Mouse (Mus musculus): ENCODE data around the gene Prmt8.

Prmt8 gene

DNA sequence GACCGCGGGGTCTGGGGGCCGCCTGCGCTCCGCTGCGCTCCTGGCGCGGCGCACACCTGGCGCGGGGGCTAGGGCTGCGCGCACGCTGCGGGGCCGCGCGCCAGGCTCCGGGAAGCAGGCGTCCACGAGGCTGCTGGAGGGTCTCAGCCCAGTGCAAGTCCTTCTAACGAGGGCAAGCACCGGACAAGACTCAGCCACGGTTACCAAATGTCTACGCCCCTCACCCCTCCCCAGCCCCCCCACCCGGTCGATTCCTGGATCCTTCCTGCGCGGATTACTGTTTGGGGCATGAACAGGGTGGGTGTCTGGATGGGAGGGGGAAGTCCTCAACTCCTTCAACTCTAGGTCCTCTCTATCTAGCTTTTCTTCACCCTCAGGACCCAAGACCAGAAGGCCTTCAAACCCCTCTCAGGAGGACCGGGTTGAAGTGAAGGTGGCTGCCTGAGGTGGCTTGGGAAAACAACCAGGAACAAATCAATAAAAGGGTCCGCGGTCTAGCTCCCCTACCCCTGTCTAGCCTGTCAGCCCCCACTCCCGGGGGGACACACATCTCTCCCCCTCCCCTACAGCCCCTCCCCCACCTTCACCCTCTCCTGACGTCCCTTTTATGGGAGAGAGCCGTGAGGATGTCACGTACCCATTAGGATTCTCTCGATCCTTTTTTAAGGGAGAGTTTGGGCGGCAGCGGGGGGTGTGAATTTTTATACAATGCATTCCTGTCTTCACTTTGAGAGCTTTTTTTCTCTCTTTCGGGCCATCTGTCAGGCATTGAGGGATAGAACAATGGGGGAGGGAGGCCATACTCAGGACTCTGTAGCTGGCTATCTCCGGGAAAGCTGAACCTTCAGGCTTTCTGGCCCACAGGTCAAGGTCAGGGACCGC lies at the start of gene Prmt8:
Gene Prmt8, minus strand, starts transcription at position 198 of the 882 bp plus-strand sequence.
- no peak for DNase-seq (ENCODE audit: low read depth, low spot score)

DNA sequence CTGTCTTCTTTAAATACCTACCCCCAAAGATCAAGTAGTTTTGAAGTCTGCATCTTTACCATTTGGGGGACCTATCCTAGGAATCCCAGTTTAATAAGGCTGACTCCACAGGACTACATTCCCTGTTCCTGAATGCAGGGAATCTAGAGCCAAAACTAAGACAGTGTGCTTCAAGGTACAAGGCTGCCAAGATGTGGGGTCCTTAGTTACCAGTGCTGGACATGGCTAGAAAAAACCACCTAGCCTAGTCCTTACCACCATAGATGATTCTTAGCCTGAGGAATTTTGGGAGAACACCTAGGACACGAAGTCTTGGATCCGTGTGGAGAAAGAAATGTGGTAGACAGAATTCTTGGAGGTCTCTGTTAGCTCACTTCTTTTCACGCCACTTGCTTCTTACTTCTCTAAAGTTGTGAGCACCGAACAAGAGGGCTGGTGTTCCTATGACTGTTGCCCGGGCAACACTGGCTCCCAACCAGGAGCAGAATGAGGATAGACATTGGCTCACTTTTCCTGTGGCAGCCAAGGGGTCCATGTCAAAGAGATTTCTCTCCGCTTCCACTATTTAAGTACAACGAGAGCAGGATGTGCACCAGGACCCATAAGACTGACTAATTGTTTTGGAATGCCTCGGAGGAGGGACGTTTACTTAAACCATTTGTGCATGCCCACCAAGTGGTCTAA lies 33.9 kb upstream of the Prmt8 start:
- DNase-seq (ENCODE audit: low read depth, low spot score): no peak

DNA sequence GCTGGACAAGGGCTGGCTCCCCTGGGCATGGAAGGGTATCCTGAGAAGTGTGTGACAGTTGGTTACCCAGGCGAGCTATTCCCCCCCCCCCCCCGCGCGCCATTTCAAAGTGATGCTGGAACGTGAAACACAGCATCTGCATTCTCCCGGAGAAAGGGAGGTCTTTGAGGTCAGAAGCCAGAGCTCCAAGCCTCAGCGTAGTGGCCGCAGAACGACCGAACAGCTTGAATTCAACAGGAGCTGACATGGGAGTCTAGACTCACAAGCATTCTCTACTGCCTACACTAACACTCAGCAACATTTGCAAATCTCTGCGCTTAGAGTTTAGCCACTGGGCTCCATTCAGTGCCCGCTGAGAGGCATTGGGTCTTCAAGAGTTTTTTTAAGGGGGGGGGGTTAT lies 32.9 kb upstream of the Prmt8 start:
- no peak for DNase-seq (ENCODE audit: low read depth, low spot score)

DNA sequence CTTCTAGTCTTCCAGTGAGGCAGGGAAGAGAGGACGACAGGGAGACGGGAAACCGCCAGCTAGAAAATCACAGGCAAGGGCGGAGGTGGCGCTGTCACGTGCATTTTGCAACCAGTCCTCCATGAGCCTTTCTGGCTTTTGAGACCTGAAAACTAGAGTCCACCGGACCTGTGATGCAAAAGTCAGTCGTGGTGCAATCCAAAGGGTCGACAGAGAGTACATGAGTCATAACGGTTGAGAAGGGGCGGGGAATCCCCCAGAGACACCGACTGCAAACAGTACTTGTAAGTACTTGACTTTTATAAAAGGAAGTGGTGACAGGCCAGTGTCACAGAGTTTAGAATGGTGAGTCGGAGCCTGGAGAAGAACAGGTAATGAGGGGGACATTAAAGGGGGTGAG lies 20.8 kb upstream of the Prmt8 start:
- no peak for DNase-seq (ENCODE audit: low read depth, low spot score)

- no peak for DNase-seq (ENCODE audit: low read depth, low spot score)
Observed at GRCm38 (mm10) chr6:127770806-127771205, 1.5 kb upstream of the Prmt8 start.

GRCm38 (mm10) chr6:127768621-127769274 lies 524 bp downstream of the Prmt8 start:
- no peak for DNase-seq (ENCODE audit: low read depth, low spot score)

DNA sequence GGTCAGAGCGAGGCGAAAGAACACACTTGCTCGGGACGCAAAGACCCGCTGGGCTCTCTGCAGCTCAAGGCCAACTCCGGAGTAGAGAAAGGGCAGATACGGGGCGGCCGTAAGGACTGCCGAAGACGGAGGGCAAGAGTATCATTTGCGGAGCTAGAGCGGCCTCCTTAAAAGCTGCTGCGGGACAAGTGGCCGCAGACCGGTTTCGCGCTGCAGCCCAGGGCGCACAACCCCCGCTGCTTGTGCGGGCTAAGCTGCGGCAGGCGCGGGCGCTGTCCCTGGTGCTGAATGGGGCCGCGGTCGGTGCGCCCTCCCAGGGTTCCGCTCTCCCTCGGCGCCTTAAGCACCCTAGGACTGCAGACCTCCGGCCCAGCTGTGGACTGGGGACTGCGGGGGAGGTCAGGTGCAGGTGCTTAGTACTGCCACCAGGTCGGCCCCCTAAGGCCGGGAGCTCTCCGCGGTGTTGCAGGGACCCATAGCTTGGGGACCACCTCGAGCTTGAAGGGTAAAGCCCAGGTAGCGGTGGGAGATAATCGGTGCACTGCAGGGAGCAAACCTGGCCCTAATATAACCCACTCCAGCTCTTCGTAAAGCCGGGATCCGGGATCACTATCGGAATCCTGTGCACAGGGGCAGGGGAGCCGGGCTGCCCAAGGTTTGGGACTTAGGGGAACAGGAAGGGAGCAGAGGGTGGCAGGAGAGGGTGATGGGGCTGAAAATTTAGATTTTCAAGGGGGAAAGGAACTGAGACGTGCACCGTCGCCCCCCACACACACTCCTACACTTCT lies 1.4 kb downstream of the Prmt8 start:
- DNase-seq (ENCODE audit: low read depth, low spot score): peak; percentile 74

GRCm38 (mm10) chr6:127767201-127767705 lies 2.0 kb downstream of the Prmt8 start:
- DNase-seq (ENCODE audit: low read depth, low spot score): no peak

- DNase-seq (ENCODE audit: low read depth, low spot score): no peak
Observed at GRCm38 (mm10) chr6:127766641-127767200, 2.6 kb downstream of the Prmt8 start.

DNA sequence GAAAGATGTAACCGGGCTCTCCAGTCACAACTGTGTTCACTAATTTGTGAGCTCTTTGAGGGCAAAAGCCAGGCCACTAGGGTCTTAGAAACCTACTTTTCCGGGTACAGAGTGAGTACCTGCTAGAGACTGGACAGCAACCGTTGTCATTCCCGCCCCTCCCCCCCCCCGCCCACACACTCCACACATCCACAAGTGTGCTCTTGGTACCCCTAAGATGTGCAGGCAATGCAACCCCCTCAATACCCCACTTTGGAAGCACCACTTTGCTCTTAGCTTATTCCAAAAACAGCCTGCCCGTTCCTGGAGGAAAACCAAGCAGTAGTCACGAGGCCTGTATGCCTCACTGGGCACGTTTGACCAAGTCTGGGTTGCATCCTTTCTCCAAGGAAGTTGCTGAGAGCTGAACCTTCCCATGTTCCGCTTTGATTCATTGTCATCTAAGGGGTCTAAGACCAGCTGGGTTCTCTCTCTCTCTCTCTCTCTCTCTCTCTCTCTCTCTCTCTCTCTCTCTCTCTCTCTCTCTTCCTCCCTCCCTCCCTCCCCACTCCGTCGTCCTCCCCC lies 3.1 kb downstream of the Prmt8 start:
- no peak for DNase-seq (ENCODE audit: low read depth, low spot score)

DNA sequence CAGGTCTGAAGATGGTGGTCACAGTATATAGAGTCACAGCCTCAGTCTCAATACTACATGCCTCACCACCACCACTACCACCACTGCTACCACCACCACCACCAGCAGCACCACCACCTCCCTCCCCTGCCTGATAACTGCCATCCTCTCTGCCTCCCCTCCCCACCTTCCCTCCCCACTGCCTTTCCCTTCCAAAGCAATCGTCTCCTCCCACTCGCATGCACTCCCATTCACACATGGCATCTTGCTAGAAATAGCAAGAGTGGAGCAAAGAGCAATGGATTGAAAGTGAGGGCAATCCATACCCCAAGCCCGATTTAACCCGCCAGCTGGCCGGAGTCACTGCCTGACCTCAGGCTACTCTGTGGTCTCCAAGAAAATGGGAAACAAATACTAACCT lies 3.7 kb downstream of the Prmt8 start:
- DNase-seq (ENCODE audit: low read depth, low spot score): no peak

DNA sequence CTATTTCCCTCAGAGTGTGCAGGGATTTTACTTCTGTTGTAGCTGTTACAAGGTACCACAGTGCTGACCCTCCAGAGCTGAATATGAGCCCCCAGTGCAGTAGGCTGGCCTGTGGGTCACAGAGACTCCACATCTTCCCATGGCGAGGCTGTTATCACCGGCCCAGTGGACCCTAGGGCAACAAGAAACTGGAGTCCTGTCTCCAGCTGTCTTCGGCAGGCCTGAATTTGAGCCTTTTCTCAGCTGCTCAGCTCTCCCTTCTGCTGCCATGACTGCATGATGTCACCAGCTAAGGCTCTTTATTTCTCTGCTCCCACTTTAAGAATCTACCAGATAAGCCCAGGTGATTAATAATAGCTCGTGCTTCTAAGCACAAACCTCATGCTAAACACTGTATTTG lies 11.0 kb downstream of the Prmt8 start:
- DNase-seq (ENCODE audit: low read depth, low spot score): no peak

- DNase-seq (ENCODE audit: low read depth, low spot score): no peak
Observed at GRCm38 (mm10) chr6:127757667-127758167, 11.6 kb downstream of the Prmt8 start.

- DNase-seq (ENCODE audit: low read depth, low spot score): no peak
Observed at GRCm38 (mm10) chr6:127756856-127757255, 12.4 kb downstream of the Prmt8 start.

- no peak for DNase-seq (ENCODE audit: low read depth, low spot score)
Observed at GRCm38 (mm10) chr6:127753228-127753627, 16.0 kb downstream of the Prmt8 start.

DNA sequence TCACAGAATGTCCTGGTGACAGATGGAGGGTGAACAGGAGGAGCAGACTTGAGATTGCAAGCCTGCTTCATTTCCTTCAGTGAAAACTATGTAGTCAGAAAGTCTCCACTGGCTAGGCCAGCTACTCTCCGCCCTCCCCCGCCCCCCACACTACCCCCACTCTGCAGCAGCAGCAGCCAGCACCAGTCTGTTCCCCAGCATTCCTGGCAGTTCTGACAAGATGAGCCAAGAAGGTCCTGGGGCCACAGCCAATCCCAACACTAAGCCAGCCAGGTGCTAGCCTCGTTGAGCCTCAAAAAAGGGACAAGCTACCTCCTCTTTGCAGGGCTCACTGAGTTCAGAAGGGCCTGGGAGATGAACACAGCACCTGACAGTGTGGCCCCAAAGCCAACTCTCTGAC lies 16.6 kb downstream of the Prmt8 start:
- DNase-seq (ENCODE audit: low read depth, low spot score): no peak

DNA sequence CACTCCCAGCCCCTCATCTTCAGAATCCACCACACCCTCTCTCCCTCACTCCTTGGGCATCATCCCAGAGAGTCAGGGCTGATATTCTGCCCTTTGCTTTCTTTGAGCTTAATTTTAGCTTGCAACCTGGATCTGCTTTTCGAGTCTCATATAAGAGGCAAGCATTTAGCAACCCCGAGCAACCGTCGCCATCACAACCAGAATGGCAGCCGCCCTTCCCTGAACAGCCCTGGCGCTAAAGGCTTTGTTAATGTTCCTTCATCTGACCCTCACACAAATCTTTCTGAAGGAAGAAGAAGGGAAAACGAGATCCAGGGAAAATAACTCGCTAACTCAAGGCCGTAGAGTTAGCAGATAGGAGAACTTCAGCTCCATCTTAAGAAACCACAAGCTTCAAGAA lies 17.8 kb downstream of the Prmt8 start:
- no peak for DNase-seq (ENCODE audit: low read depth, low spot score)

GRCm38 (mm10) chr6:127748793-127749192 lies 20.5 kb downstream of the Prmt8 start:
- no peak for DNase-seq (ENCODE audit: low read depth, low spot score)

DNA sequence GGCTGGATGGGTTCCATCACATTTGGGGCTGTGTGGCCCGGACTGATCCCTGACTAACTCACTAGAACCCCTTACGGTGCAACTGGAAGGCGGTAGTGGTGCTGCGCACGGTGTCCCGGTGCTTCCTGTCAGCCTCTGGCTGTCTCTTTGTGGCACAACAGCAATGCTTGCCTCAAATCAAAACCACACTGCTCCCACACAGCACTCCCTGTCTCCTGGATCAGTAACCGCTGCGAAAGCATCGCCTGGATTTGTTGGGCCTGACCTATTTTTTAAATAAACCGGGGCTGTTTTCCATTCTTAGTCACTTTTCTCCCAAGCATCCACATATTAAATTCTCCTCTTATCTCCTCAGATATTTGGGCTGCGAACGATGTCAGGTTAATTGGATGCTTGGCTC lies 27.0 kb downstream of the Prmt8 start:
- DNase-seq (ENCODE audit: low read depth, low spot score): no peak

DNA sequence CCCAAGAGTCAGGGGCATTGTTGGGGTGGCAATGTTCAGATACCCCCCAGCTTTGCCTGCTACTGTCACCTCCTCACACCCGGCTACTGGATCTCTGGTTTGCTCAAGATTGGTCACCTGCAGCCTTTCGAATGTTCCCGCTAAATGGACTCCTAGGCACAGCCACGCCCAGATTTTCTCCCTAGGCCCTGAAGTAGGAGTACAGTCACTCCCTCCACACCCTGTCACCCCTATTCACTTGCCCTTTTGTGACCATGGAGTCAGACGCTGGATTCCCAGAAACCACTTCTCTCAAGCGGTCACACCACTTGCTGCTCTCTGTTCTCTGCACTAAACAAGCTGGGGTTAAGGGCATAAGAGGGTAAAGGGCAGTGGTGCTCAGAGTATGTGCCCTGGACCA lies 28.1 kb downstream of the Prmt8 start:
- DNase-seq (ENCODE audit: low read depth, low spot score): no peak

- no peak for DNase-seq (ENCODE audit: low read depth, low spot score)
Observed at GRCm38 (mm10) chr6:127740711-127741110, 28.6 kb downstream of the Prmt8 start.

All from WW6 (cell line).